Mouse (Mus musculus): ENCODE results near the gene Smarca2.

- TF ChIP-seq CTCF (IDR thresholded peaks at IDR 0.05; ENCODE audit: low read depth, low read length) (no peak), POLR2AphosphoS5 (IDR thresholded peaks at IDR 0.05; ENCODE audit: insufficient replicate concordance, low read depth, low read length) (no peak), GATA1 (IDR thresholded peaks at IDR 0.05; ENCODE audit: borderline replicate concordance, low read length) (no peak), GATA2 (IDR thresholded peaks at IDR 0.05; ENCODE audit: borderline replicate concordance, low read depth, low read length) (no peak), TAL1 (conservative IDR thresholded peaks at IDR 0.05; ENCODE audit: low read depth, low read length) (no peak)
Measured at GRCm38 (mm10) chr19:26607156-26607536, 2.3 kb downstream of the Smarca2 start.

All from G1E (cell line).